Mouse (Mus musculus) heart, postnatal 36 days (tissue): ENCODE results near the gene 1700008P02Rik. TPM values are rescaled to one million over a fixed set of nuclear protein-coding genes. Genes with fewer than 3 reads are reported as not detected.
"Not testable (repeated sequence)": the region's sequence is repeated elsewhere in the genome, so short reads cannot be mapped to it uniquely, and the experiment has no call there.

ENCODE experiments used
- DNase-seq, 2 experiments: peaks; one replicate each; pipeline ENCODE4 v3.0.0; 2021 to 2022
- intact Hi-C: fragments of 180-260 bp; cut with DNase I; formaldehyde crosslinking; loops from one replicate; pipeline ENCODE4 v1.15.1; 2025
- total RNA-seq, 2 experiments: library from RNA; stranded (reverse); gene quantifications; 2 replicates each; pipeline ENCODE4 v1.2.3; 2021

The 1700008P02Rik gene
- total RNA-seq = not detected

- DNase-seq = no peak
- intact Hi-C loops = no loop called here
These were observed at the start of gene 1700008P02Rik for GRCm38 (mm10) chr3:6620343-6620742. TSS of gene 1700008P02Rik (minus strand) at chr3:6620443.

DNA sequence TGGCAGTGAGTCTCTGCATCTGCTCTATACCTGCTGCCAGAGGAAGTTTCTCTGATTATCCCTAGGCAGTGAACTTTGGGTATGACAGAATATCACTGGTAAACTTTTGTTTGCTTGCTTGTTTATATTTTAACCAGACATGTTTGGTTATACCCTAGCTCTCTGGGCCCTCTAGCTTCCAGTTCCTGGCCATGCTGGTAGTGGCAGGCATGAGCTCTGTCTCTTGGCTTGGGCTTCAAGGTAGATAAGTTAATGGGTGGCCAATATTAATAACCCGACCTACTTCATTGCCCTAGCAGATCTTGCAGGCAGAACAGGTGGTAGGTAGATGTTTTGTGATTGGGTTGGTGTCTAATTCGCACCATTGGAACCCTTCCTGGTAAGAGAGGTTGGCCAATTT lies 29.2 kb upstream of the 1700008P02Rik start:
- intact Hi-C loops = no loop called here
- DNase-seq = no peak

GRCm38 (mm10) chr3:6638151-6638550 lies 17.9 kb upstream of the 1700008P02Rik start:
- DNase-seq, intact Hi-C loops: not testable (repeated sequence)

DNA sequence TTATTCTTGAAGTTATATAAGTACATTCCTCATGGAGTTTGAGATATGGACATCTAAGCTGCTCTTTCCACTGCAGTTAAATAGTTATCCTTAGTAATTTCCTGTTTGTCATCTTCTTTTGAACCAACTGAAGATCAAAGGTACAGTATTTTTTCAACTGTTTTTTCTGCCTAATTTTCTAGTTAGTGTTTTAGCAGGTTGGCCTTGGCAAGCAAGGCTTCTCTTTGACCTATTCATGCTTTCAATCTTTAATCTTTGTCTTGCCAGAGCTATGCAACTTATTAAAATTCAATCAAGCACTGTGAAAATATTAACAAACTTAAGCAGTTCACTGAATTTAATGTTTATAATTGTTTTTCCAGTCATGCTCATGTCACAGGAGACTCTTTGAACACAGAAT lies 14.0 kb upstream of the 1700008P02Rik start:
- intact Hi-C loops = no loop called here

DNA sequence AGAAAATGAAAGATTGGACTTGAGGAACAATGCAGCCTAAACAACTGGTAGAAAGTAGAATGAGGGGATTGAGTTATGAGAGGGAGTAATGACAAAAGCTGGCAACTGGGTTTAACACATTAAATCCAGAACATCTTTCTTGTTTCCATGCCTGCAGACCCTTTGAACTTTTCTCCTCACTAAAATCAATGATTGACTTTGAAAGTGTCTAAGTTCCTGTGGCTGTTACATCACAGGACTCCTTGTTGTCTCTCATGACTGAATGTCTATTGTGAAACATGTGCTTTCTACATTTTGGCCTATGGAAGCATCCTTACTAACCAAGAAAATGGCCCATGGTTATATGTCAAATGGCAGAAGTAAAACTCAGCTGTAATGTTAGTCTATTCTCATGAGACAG lies 2.4 kb downstream of the 1700008P02Rik start:
- DNase-seq = no peak
- intact Hi-C loops = no loop called here

More for the DNA sequence above, 14.0 kb upstream of the 1700008P02Rik start:
- DNase-seq = no peak
